Mouse (Mus musculus) right cerebral cortex, postnatal 14 days (tissue): ENCODE results near the gene Ankrd13a.
"Not testable (repeated sequence)": the region's sequence is repeated elsewhere in the genome, so short reads cannot be mapped to it uniquely, and the experiment has no call there.

Experiments used
- DNase-seq: peaks from one replicate; pipeline ENCODE4 v3.0.0; 2022

Gene Ankrd13a

GRCm38 (mm10) chr5:114801841-114802240 is 27.4 kb downstream of the Ankrd13a start:
- DNase-seq = no peak

GRCm38 (mm10) chr5:114803231-114803630 is 28.8 kb downstream of the Ankrd13a start:
- no peak for DNase-seq

GRCm38 (mm10) chr5:114804335-114804734 is 29.9 kb downstream of the Ankrd13a start:
- no peak for DNase-seq

GRCm38 (mm10) chr5:114804958-114805357 is 30.5 kb downstream of the Ankrd13a start:
- peak; percentile 64 for DNase-seq

GRCm38 (mm10) chr5:114805436-114806350 is 31.2 kb downstream of the Ankrd13a start:
- no peak for DNase-seq

- DNase-seq = no peak
Observed at GRCm38 (mm10) chr5:114806636-114807035, 32.2 kb downstream of the Ankrd13a start.

GRCm38 (mm10) chr5:114807063-114807462 is 32.6 kb downstream of the Ankrd13a start:
- DNase-seq = no peak

GRCm38 (mm10) chr5:114807468-114807867 is 33.0 kb downstream of the Ankrd13a start:
- DNase-seq = no peak

- DNase-seq = no peak
Observed at GRCm38 (mm10) chr5:114807893-114808292, 33.4 kb downstream of the Ankrd13a start.

GRCm38 (mm10) chr5:114808385-114808784 is 33.9 kb downstream of the Ankrd13a start:
- no peak for DNase-seq

GRCm38 (mm10) chr5:114809181-114809756 is 34.8 kb downstream of the Ankrd13a start:
- DNase-seq = no peak

GRCm38 (mm10) chr5:114809826-114810225 is 35.3 kb downstream of the Ankrd13a start:
- DNase-seq = no peak

GRCm38 (mm10) chr5:114813525-114814181 is 39.2 kb downstream of the Ankrd13a start:
- peak; percentile 92 for DNase-seq

- no peak for DNase-seq
Observed at GRCm38 (mm10) chr5:114816599-114816998, 42.1 kb downstream of the Ankrd13a start.

GRCm38 (mm10) chr5:114818124-114818523 is 43.6 kb downstream of the Ankrd13a start:
- DNase-seq = no peak

GRCm38 (mm10) chr5:114822796-114823688 is 48.6 kb downstream of the Ankrd13a start, which contains the start of gene 1500011B03Rik:
1500011B03Rik (minus strand) TSS chr5:114823468.
- DNase-seq = peak; percentile 84

GRCm38 (mm10) chr5:114824197-114824596 is 49.7 kb downstream of the Ankrd13a start:
- peak; percentile 47 for DNase-seq

GRCm38 (mm10) chr5:114825978-114826691 is 51.7 kb downstream of the Ankrd13a start:
- DNase-seq = peak; percentile 59

GRCm38 (mm10) chr5:114827427-114827826 is 53.0 kb downstream of the Ankrd13a start:
- no peak for DNase-seq

- no peak for DNase-seq
Observed at GRCm38 (mm10) chr5:114829740-114830139, 55.3 kb downstream of the Ankrd13a start.

- DNase-seq = no peak
Observed at GRCm38 (mm10) chr5:114836886-114837285, 62.4 kb downstream of the Ankrd13a start.

- not testable (repeated sequence) for DNase-seq
Observed at GRCm38 (mm10) chr5:114840481-114840880, 66.0 kb downstream of the Ankrd13a start.
